Mouse (Mus musculus) forebrain, embryonic 13.5 days (tissue): ENCODE measurements around the gene Tchp. TPM values are rescaled to one million over a fixed set of nuclear protein-coding genes. Genes with fewer than 3 reads are reported as not detected.

Experiments used
- ATAC-seq: fragments of 200-750 bp; cut with Nextera tagmentation; 2 replicates; pipeline ENCODE4 v1.8.0; 2017
- H3K27ac ChIP-seq: fragments of 300-500 bp; sonication (generic); 2 replicates; pipeline ENCODE4 v1.5.1; 2015; ENCODE audit warnings: inconsistent platforms, mild to moderate bottlenecking, moderate library complexity
- H3K27me3 ChIP-seq: fragments of 300-500 bp; sonication (generic); 2 replicates; pipeline ENCODE4 v1.6.1; 2015; ENCODE audit warnings: mild to moderate bottlenecking, inconsistent platforms
- H3K36me3 ChIP-seq: fragments of 300-500 bp; sonication (generic); 2 replicates; pipeline ENCODE4 v1.6.1; 2015; ENCODE audit warnings: mild to moderate bottlenecking, inconsistent platforms; ENCODE audit not compliant: poor library complexity, severe bottlenecking
- H3K4me1 ChIP-seq: fragments of 300-500 bp; sonication (generic); 2 replicates; pipeline ENCODE4 v1.6.1; 2015; ENCODE audit warnings: inconsistent platforms
- H3K4me2 ChIP-seq: fragments of 300-500 bp; sonication (generic); 2 replicates; pipeline ENCODE4 v1.6.1; 2015; ENCODE audit warnings: inconsistent platforms, mild to moderate bottlenecking, moderate library complexity
- H3K4me3 ChIP-seq: fragments of 300-500 bp; sonication (generic); 2 replicates; pipeline ENCODE4 v1.5.1; 2015; ENCODE audit warnings: mild to moderate bottlenecking, inconsistent platforms
- H3K9ac ChIP-seq: fragments of 300-500 bp; sonication (generic); 2 replicates; pipeline ENCODE4 v1.6.1; 2015; ENCODE audit warnings: mild to moderate bottlenecking, inconsistent platforms
- H3K9me3 ChIP-seq: fragments of 300-500 bp; sonication (generic); replicated peaks from 2 replicates; pipeline ENCODE4 v1.6.1; 2016; ENCODE audit warnings: inconsistent platforms
- WGBS: fragments of 180-500 bp; shearing (Covaris S2); methylation state at CpG from one replicate; pipeline ENCODE4 v1.1.7; 2015; 5-methylcytosine and 5-hydroxymethylcytosine counted together
- microRNA-seq: library from miRNA; unstranded; fragments of <30 nt; microRNA quantifications from one replicate; pipeline ENCODE4, GENCODE M21; 2016
- polyA plus RNA-seq: library from polyadenylated mRNA; unstranded; fragments of >200 nt; fragmentation: Nextera tagmentation; extraction: Ambion mirVana; gene quantifications from 2 replicates; pipeline ENCODE4 v1.2.1, GENCODE M21; 2015

Gene Tchp
- polyA plus RNA-seq, 1 experiment from 2014 or later = 22.6 TPM

- ATAC-seq = no peak
- Histone ChIP-seq H3K4me1 (peaks cover 42% of the 10 kb centered on the region), H3K27ac (no peak overlapping the region), H3K4me2 (peak overlapping the region; percentile 88), H3K9ac (peak overlapping the region; percentile 97), H3K9me3 (no peaks in the 10 kb centered on the region), H3K27me3 (no peaks in the 10 kb centered on the region), H3K36me3 (no peaks in the 10 kb centered on the region), H3K4me3 (peak overlapping the region; percentile 98)
- WGBS = 63% methylated on average over 8 of the region's 8 CpGs
These were observed 64.2 kb downstream of the Tchp start for GRCm38 (mm10) chr5:114771796-114772195.

Small RNA genes within 50 kb of the gene (microRNA-seq; reads per million reads assigned to microRNA genes)
- 0.80 reads per million for gene Mir7028

Other genes starting within 250 kb of the Tchp start
- 4.8 and 4.9 TPM in 2 replicates for gene Fam222a, start 139.7 kb upstream of the Tchp start, polyA plus RNA-seq
- gene Trpv4, start 49.3 kb upstream of the Tchp start, polyA plus RNA-seq = 0.39 and 0.47 TPM in 2 replicates
- 51.7 and 57.1 TPM in 2 replicates for gene Gltp, start 16.8 kb upstream of the Tchp start, polyA plus RNA-seq
- gene Ankrd13a, start 66.9 kb downstream of the Tchp start, polyA plus RNA-seq = 26.8 and 30.0 TPM in 2 replicates
- 41.2 and 45.3 TPM in 2 replicates for gene Git2, start 67.8 kb downstream of the Tchp start, polyA plus RNA-seq
- gene 1500011B03Rik, start 115.7 kb downstream of the Tchp start, polyA plus RNA-seq = 184 and 195 TPM in 2 replicates
- gene 4930519G04Rik, start 145.9 kb downstream of the Tchp start, polyA plus RNA-seq = not detected in 2 replicates
- 0.76 and 0.87 TPM in 2 replicates for gene Gm9936, start 150.9 kb downstream of the Tchp start, polyA plus RNA-seq
- gene Oasl2, start 189.2 kb downstream of the Tchp start, polyA plus RNA-seq = 1.5 and 2.0 TPM in 2 replicates
- gene Oasl1, start 215.5 kb downstream of the Tchp start, polyA plus RNA-seq = 0.15 and 0.28 TPM in 2 replicates
- 77.5 and 85.3 TPM in 2 replicates for gene 2210016L21Rik, start 234.4 kb downstream of the Tchp start, polyA plus RNA-seq